Mouse (Mus musculus) brain, embryonic 14.5 days (tissue): ENCODE data around the gene Rfx2. TPM values are rescaled to one million over a fixed set of nuclear protein-coding genes. Genes with fewer than 3 reads are reported as not detected.

ENCODE experiments used
- DNase-seq: peaks from one replicate; pipeline ENCODE4 v3.0.0-alpha.2; 2011; ENCODE audit warnings: low read depth
- CTCF ChIP-seq: fragments of 200-500 bp; IDR thresholded peaks from 2 replicates; pipeline ENCODE4 v1.5.1; 2012; ENCODE audit warnings: inconsistent platforms, mild to moderate bottlenecking, moderate library complexity, borderline replicate concordance; ENCODE audit not compliant: insufficient read depth, insufficient read length; ENCODE audit errors: extremely low read depth
- POLR2A ChIP-seq: fragments of 200-500 bp; IDR thresholded peaks from 2 replicates; pipeline ENCODE4 v1.6.1; 2012; ENCODE audit warnings: mild to moderate bottlenecking, inconsistent platforms, borderline replicate concordance; ENCODE audit not compliant: poor library complexity, insufficient read depth, insufficient read length, severe bottlenecking; ENCODE audit errors: extremely low read depth
- polyA plus RNA-seq: library from polyadenylated mRNA; depleted of rRNA; stranded (reverse); fragments of >200 nt; gene quantifications from 2 replicates; pipeline ENCODE4 v1.2.3, GENCODE M21; 2012

The Rfx2 gene
- polyA plus RNA-seq, 1 experiment, result 11.1 TPM

- no peak for DNase-seq
- no peak for TF ChIP-seq CTCF
- no peak for TF ChIP-seq POLR2A
These were observed 1.0 kb downstream of the Rfx2 start for GRCm38 (mm10) chr17:56829795-56830194.

GRCm38 (mm10) chr17:56829171-56829570 lies 1.6 kb downstream of the Rfx2 start:
- TF ChIP-seq POLR2A, result no peak
- TF ChIP-seq CTCF, result no peak
- no peak for DNase-seq

- no peak for DNase-seq
- TF ChIP-seq POLR2A (no peak), CTCF (no peak)
These were observed 4.1 kb downstream of the Rfx2 start for GRCm38 (mm10) chr17:56826718-56827117.

- no peak for DNase-seq
- TF ChIP-seq CTCF (no peak), POLR2A (no peak)
These were observed 7.5 kb downstream of the Rfx2 start for GRCm38 (mm10) chr17:56823352-56823751.

- no peak for DNase-seq
- TF ChIP-seq POLR2A, result no peak
- no peak for TF ChIP-seq CTCF
These were observed 8.4 kb downstream of the Rfx2 start for GRCm38 (mm10) chr17:56822380-56822779.

GRCm38 (mm10) chr17:56819694-56820111 lies 11.1 kb downstream of the Rfx2 start:
- peak; percentile 50 for DNase-seq
- TF ChIP-seq POLR2A, result no peak
- TF ChIP-seq CTCF, result no peak

- no peak for TF ChIP-seq CTCF
- TF ChIP-seq POLR2A, result no peak
- DNase-seq, result no peak
These were observed 11.7 kb downstream of the Rfx2 start for GRCm38 (mm10) chr17:56819032-56819545.

- TF ChIP-seq CTCF, result no peak
- TF ChIP-seq POLR2A, result no peak
- DNase-seq, result peak; percentile 64
These were observed 12.7 kb downstream of the Rfx2 start for GRCm38 (mm10) chr17:56818067-56818636.

- TF ChIP-seq CTCF, result no peak
- no peak for TF ChIP-seq POLR2A
- no peak for DNase-seq
These were observed 15.8 kb downstream of the Rfx2 start for GRCm38 (mm10) chr17:56815057-56815345.

- DNase-seq, result peak; percentile 97
- TF ChIP-seq POLR2A, result no peak
- no peak for TF ChIP-seq CTCF
These were observed 16.3 kb downstream of the Rfx2 start for GRCm38 (mm10) chr17:56814316-56815056.

- TF ChIP-seq CTCF, result no peak
- TF ChIP-seq POLR2A, result no peak
- peak; percentile 97 for DNase-seq
These were observed 20.6 kb downstream of the Rfx2 start for GRCm38 (mm10) chr17:56810245-56810644.

GRCm38 (mm10) chr17:56808518-56808917 lies 22.3 kb downstream of the Rfx2 start:
- TF ChIP-seq POLR2A, result no peak
- peak; percentile 99 for TF ChIP-seq CTCF

GRCm38 (mm10) chr17:56805784-56806183 lies 25.0 kb downstream of the Rfx2 start:
- no peak for DNase-seq
- TF ChIP-seq CTCF, result peak; percentile 25; the same call in 1 of the 2 replicates
- TF ChIP-seq POLR2A, result no peak

More at GRCm38 (mm10) chr17:56808518-56808917, 22.3 kb downstream of the Rfx2 start:
- peak; percentile 89 for DNase-seq

GRCm38 (mm10) chr17:56804952-56805351 lies 25.9 kb downstream of the Rfx2 start:
- TF ChIP-seq CTCF (no peak), POLR2A (no peak)
- no peak for DNase-seq
